Mouse (Mus musculus) bone marrow, adult 2 months (tissue): ENCODE data around the gene Exoc6.

Experiments
- CTCF ChIP-seq: fragments of 200-500 bp; IDR thresholded peaks from 2 replicates; pipeline ENCODE4 v1.5.1; 2011; ENCODE audit warnings: low read length, control low read depth; ENCODE audit not compliant: control insufficient read depth, insufficient read depth
- POLR2A ChIP-seq: fragments of 200-500 bp; IDR thresholded peaks from 2 replicates; pipeline ENCODE4 v1.6.1; 2011; ENCODE audit warnings: low read depth, mild to moderate bottlenecking, control low read depth, low read length, borderline replicate concordance; ENCODE audit not compliant: control insufficient read depth

DNA sequence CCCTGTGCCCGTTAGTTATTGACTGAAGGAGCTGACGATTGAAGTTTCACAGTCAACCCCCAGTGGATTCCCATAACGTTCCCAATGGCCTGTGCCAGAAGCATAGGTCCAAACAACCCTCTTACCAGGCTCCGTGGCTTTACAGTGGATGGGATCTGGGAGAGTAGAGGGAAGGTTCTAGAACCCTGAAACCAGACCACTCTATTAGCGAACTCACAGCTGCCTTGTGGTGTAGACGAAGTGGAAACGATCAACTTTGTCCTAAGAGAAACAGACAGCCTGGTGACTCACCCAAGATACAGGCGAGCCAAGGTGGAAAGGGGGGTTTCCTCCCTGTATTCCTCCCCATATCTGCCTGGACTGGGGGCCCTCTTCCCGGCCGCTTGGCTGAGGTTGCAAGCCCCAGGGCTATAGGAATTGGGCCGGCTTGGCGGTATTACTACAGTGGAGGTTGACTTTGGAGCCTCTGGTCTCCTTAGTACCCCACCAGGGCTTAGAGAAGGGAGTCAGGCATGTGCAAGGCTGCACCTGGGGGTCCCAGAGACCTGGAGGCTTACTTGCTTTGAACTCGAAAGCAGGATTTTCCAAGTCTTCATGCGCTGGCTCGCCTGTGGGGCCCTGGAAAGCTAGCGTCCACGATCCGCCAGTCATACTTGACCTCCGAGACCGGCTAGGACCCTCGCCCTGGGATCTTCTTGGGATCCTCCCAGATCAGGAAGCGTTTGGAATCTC, 146.6 kb downstream of the Exoc6 start:
- TF ChIP-seq CTCF (no peak), POLR2A (no peak)
